Mouse (Mus musculus) heart, postnatal 14 days (tissue): ENCODE measurements at regions not wholly inside any gene's neighbourhood (a gene's known extent, or its start where the extent isn't known, plus 50 kb on each side); places are given as distances from the start of the nearest gene placed in this dataset.

Experiments used
- DNase-seq, 2 experiments: peaks; one replicate each; pipeline ENCODE4 v3.0.0; 2021 to 2022
- intact Hi-C: fragments of 180-260 bp; cut with DNase I; formaldehyde crosslinking; loops from one replicate; pipeline ENCODE4 v1.15.1; 2025

GRCm38 (mm10) chr14:95949512-95949911 lies 68.5 kb downstream of the 4921530L21Rik start:
- DNase-seq, result no peak
- intact Hi-C loops, result loop anchor here (2.0 kb wide), 1 partner anchor 959 kb away; no protein-coding TSS in a partner anchor

GRCm38 (mm10) chr14:95956056-95956729 lies 75.1 kb downstream of the 4921530L21Rik start:
- intact Hi-C loops, result no loop called here
- no peak for DNase-seq

GRCm38 (mm10) chr14:95984021-95984420 lies 103.0 kb downstream of the 4921530L21Rik start:
- no peak for DNase-seq
- intact Hi-C loops, result no loop called here

- intact Hi-C loops, result no loop called here
- DNase-seq, result no peak
Measured at GRCm38 (mm10) chr14:95998356-95998755, 117.3 kb downstream of the 4921530L21Rik start.

- no peak for DNase-seq
- intact Hi-C loops, result no loop called here
Measured at GRCm38 (mm10) chr14:96021646-96022045, 140.6 kb downstream of the 4921530L21Rik start.
